16 mouse cellular contexts compared by ENCODE assay signal in genomic region chr8:128003881-128004286, GRCm38 (mm10).
DNase-seq lines count a peak whose midpoint lies in the region; ATAC-seq and TF ChIP-seq lines count a peak whose summit lies in the region.
"Had no signal": no experiment of that assay in that cellular context is flagged by ENCODE, and none has a peak within 500 bp of the region (broad histone marks: within the 10 kb centered on the region; RNA-seq: fewer than 3 reads in every experiment).

No protein-coding gene starts in this region.

- H3K4me3 ChIP-seq in heart, embryonic 10.5 days = no peak overlapping the region
- H3K4me3 ChIP-seq in heart, embryonic 12.5 days = no peak overlapping the region
- no peak overlapping the region for H3K4me3 ChIP-seq in lung, postnatal 0 days (ENCODE audit: low read depth, low read length)
- H3K4me3 ChIP-seq in embryonic fibroblast, embryonic 13.5 days (ENCODE audit: insufficient read depth, low read length) = no peak overlapping the region
- H3K4me3 ChIP-seq in midbrain, embryonic 12.5 days = no peak overlapping the region
- no peak overlapping the region for H3K4me3 ChIP-seq in hindbrain, embryonic 13.5 days
- H3K4me3 ChIP-seq: left cerebral cortex, adult 2 months; liver, embryonic 15.5 days had no signal

- H3K27ac ChIP-seq in heart, embryonic 10.5 days = no peak overlapping the region
- H3K27ac ChIP-seq in heart, embryonic 12.5 days (ENCODE audit: poor library complexity, severe bottlenecking) = no peak overlapping the region
- H3K27ac ChIP-seq in lung, postnatal 0 days (ENCODE audit: low read length) = no peak overlapping the region
- peak overlapping the region; percentile 51 for H3K27ac ChIP-seq in embryonic fibroblast, embryonic 13.5 days (ENCODE audit: insufficient read depth, low read length)
- peak overlapping the region; percentile 25; the same call in 1 of the 2 replicates for H3K27ac ChIP-seq in midbrain, embryonic 12.5 days (replicated peaks)
- no peak overlapping the region for H3K27ac ChIP-seq in hindbrain, embryonic 13.5 days
- H3K27ac ChIP-seq: left cerebral cortex, adult 2 months; liver, embryonic 15.5 days had no signal

- peaks cover 27% of the 10 kb centered on the region for H3K4me1 ChIP-seq in heart, embryonic 10.5 days
- H3K4me1 ChIP-seq in heart, embryonic 12.5 days (replicated peaks) = peaks cover 18% of the 10 kb centered on the region
- H3K4me1 ChIP-seq in lung, postnatal 0 days (ENCODE audit: insufficient read depth, low read depth, low read length) = no peaks in the 10 kb centered on the region
- peaks cover 9% of the 10 kb centered on the region; the same call in 1 of the 2 replicates for H3K4me1 ChIP-seq in embryonic fibroblast, embryonic 13.5 days (ENCODE audit: control insufficient read depth, insufficient read depth, low read length)
- peaks cover 15% of the 10 kb centered on the region for H3K4me1 ChIP-seq in midbrain, embryonic 12.5 days
- peaks cover 6% of the 10 kb centered on the region; the same call in 1 of the 2 replicates for H3K4me1 ChIP-seq in hindbrain, embryonic 13.5 days (replicated peaks)
- H3K4me1 ChIP-seq: liver, embryonic 15.5 days had no signal

- peak; percentile 69 for DNase-seq in heart, embryonic 10.5 days (ENCODE audit: low spot score)
- DNase-seq in lung, postnatal 0 days (ENCODE audit: low spot score) = peak; percentile 40
- DNase-seq in lung, postnatal 14 days = no peak
- no peak for DNase-seq in urinary bladder, postnatal 10 days (ENCODE audit: low spot score)
- DNase-seq: adrenal gland, postnatal 25 days; cerebellum, adult 9-10 months; heart, adult 11 months; heart, postnatal 36 days; kidney, adult 11 months; thymus, postnatal 36 days had no signal

- TF ChIP-seq EP300 in lung, postnatal 0 days (IDR thresholded peaks at IDR 0.05) = no peak

- no peaks in the 10 kb centered on the region for H3K36me3 ChIP-seq in heart, embryonic 10.5 days
- H3K36me3 ChIP-seq in heart, embryonic 12.5 days = no peaks in the 10 kb centered on the region
- no peaks in the 10 kb centered on the region for H3K36me3 ChIP-seq in lung, postnatal 0 days (ENCODE audit: insufficient read depth, low read length)
- no peaks in the 10 kb centered on the region for H3K36me3 ChIP-seq in midbrain, embryonic 12.5 days
- no peaks in the 10 kb centered on the region for H3K36me3 ChIP-seq in hindbrain, embryonic 13.5 days
- H3K36me3 ChIP-seq: liver, embryonic 15.5 days had no signal

- H3K27me3 ChIP-seq in heart, embryonic 10.5 days (ENCODE audit: insufficient read depth, poor library complexity, severe bottlenecking) = no peaks in the 10 kb centered on the region
- H3K27me3 ChIP-seq in heart, embryonic 12.5 days (replicated peaks) = no peaks in the 10 kb centered on the region
- H3K27me3 ChIP-seq in lung, postnatal 0 days (replicated peaks; ENCODE audit: insufficient read depth, low read length) = no peaks in the 10 kb centered on the region
- H3K27me3 ChIP-seq in midbrain, embryonic 12.5 days = no peaks in the 10 kb centered on the region
- no peaks in the 10 kb centered on the region for H3K27me3 ChIP-seq in hindbrain, embryonic 13.5 days
- H3K27me3 ChIP-seq: liver, embryonic 15.5 days had no signal

- no peak for TF ChIP-seq CTCF in lung, postnatal 0 days (IDR thresholded peaks at IDR 0.05)
- no peak for TF ChIP-seq CTCF in embryonic fibroblast, embryonic 13.5 days (IDR thresholded peaks at IDR 0.05; ENCODE audit: borderline replicate concordance, insufficient read depth, low read length)

- H3K4me2 ChIP-seq in heart, embryonic 12.5 days = no peak overlapping the region
- H3K4me2 ChIP-seq in lung, postnatal 0 days (replicated peaks; ENCODE audit: low read depth, low read length) = no peak overlapping the region
- H3K4me2 ChIP-seq in midbrain, embryonic 12.5 days (replicated peaks) = no peak overlapping the region
- H3K4me2 ChIP-seq in hindbrain, embryonic 13.5 days = no peak overlapping the region
- H3K4me2 ChIP-seq: liver, embryonic 15.5 days had no signal

- ATAC-seq in heart, embryonic 12.5 days (ENCODE audit: insufficient number of reproducible peaks, low FRiP score) = no peak
- peak; percentile 32 for ATAC-seq in lung, postnatal 0 days
- ATAC-seq in midbrain, embryonic 12.5 days (ENCODE audit: low FRiP score, low read depth) = peak; percentile 91
- ATAC-seq in hindbrain, embryonic 13.5 days (ENCODE audit: low FRiP score) = no peak

- no peak overlapping the region for H3K9ac ChIP-seq in heart, embryonic 12.5 days
- H3K9ac ChIP-seq in lung, postnatal 0 days (replicated peaks; ENCODE audit: low read depth) = no peak overlapping the region
- no peak overlapping the region for H3K9ac ChIP-seq in midbrain, embryonic 12.5 days (replicated peaks)
- H3K9ac ChIP-seq in hindbrain, embryonic 13.5 days = no peak overlapping the region
- H3K9ac ChIP-seq: liver, embryonic 15.5 days had no signal

- H3K9me3 ChIP-seq in heart, embryonic 10.5 days = no peaks in the 10 kb centered on the region
- no peaks in the 10 kb centered on the region for H3K9me3 ChIP-seq in heart, embryonic 12.5 days (replicated peaks)
- H3K9me3 ChIP-seq in lung, postnatal 0 days (ENCODE audit: low read length) = no peaks in the 10 kb centered on the region
- no peaks in the 10 kb centered on the region for H3K9me3 ChIP-seq in midbrain, embryonic 12.5 days
- H3K9me3 ChIP-seq in hindbrain, embryonic 13.5 days = no peaks in the 10 kb centered on the region
- H3K9me3 ChIP-seq: liver, embryonic 15.5 days had no signal

- WGBS in heart, embryonic 10.5 days = 74% methylated on average over 3 of the region's 3 CpGs
- 68% methylated on average over 3 of the region's 3 CpGs for WGBS in heart, embryonic 12.5 days
- 58% methylated on average over 3 of the region's 3 CpGs for WGBS in lung, postnatal 0 days
- 49% methylated on average over 3 of the region's 3 CpGs for WGBS in midbrain, embryonic 12.5 days
- WGBS in hindbrain, embryonic 13.5 days = 21% methylated on average over 3 of the region's 3 CpGs

- no peak for TF ChIP-seq POLR2A in embryonic fibroblast, embryonic 13.5 days (IDR thresholded peaks at IDR 0.05; ENCODE audit: low read depth, low read length)

Comparison
In these comparisons a context has a peak if more than half of its experiments do, and no peak if none do; other contexts are left out.
1. DNase-seq: peak in heart, embryonic 10.5 days (single experiment) and lung, postnatal 0 days (single experiment); none in lung, postnatal 14 days (single experiment) and urinary bladder, postnatal 10 days (single experiment).
2. H3K27ac ChIP-seq: peak in embryonic fibroblast, embryonic 13.5 days (single experiment) and midbrain, embryonic 12.5 days (single experiment); none in heart, embryonic 10.5 days (single experiment), heart, embryonic 12.5 days (single experiment), lung, postnatal 0 days (single experiment) and hindbrain, embryonic 13.5 days (single experiment).
3. ATAC-seq: peak in lung, postnatal 0 days (single experiment) and midbrain, embryonic 12.5 days (single experiment); none in heart, embryonic 12.5 days (single experiment) and hindbrain, embryonic 13.5 days (single experiment).